Mouse (Mus musculus) erythroblast, embryonic 14.5 days (primary cell): ENCODE measurements around the gene Ttc39d.

Source experiments
- GATA1 ChIP-seq: IDR thresholded peaks from 2 replicates; pipeline ENCODE4 v1.6.1; 2012; ENCODE audit warnings: low read length, inconsistent platforms, mixed read lengths
- TAL1 ChIP-seq: IDR thresholded peaks from 3 replicates; pipeline ENCODE4 v1.6.1; 2012; ENCODE audit warnings: low read length, inconsistent platforms, mixed read lengths

DNA sequence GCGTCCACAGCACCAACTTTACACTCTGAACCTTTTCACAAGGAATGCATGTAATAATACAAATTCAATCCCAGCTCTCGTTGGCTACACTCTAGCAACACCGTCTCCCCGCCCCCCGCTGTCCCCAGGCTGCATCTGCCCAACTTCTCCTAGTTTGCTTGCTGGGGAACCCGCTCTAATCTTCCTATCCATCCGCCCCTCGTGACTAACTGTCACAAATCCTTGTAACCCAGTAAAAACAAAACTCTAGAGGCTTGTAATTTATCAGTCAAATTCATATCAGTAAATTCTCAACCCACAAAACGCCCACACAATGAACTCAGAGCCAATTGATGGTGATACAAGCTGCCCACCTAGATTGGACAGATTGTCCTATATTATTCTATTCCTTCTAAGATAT is 13.9 kb downstream of the Ttc39d start:
- TF ChIP-seq TAL1 (no peak), GATA1 (no peak)
